Mouse (Mus musculus) megakaryocyte, adult 5-6 weeks (primary cell): ENCODE results near the gene Selenbp2. TPM values are rescaled to one million over a fixed set of nuclear protein-coding genes. Genes with fewer than 3 reads are reported as not detected.
"Not testable (repeated sequence)": the region's sequence is repeated elsewhere in the genome, so short reads cannot be mapped to it uniquely, and the experiment has no call there.

Experiments
- ATAC-seq: 2 replicates; pipeline ENCODE4 v1.8.0; 2016; ENCODE audit warnings: mild to moderate bottlenecking, inconsistent platforms; ENCODE audit not compliant: poor library complexity, severe bottlenecking
- total RNA-seq, 2 experiments: library from RNA; stranded (forward) in 1 of 2; stranded (reverse) in 1 of 2; fragments of 153-499, 151-499 nt in 1 of 2; fragments of 221-1000, 200-1000 nt in 1 of 2; gene quantifications; 2 replicates each; pipeline versions ENCODE4 v1.2.3 to v1.2.4; 2015 to 2017

Selenbp2 gene
- total RNA-seq (2015) (not detected in 2 replicates), total RNA-seq (2017) (not detected in 2 replicates)

DNA sequence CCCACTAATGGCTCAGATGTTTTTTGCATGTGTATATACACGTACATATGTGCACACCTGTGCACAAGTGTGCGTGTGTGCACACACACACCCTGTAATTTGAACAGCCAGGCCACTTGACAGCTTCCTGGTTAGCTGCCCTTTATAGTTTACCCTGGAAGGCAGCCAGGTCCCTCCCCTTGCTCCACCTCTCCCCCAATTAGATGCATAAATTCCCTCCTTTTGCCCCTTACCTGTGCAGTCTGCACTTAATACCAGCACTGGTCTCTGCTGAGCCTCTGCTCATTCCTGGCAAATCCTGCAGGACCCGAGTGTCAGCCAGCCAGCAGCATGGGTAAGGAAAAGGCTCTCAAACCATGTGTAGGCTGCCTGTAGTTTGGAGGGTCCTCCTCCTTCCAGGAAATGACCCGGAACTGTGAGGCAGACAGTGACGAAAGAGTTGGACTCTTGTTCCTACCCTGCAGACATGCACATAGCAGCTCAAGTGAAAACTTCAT, at the start of gene Selenbp2:
Gene Selenbp2, plus strand, starts transcription at position 228 of the 497 bp plus-strand sequence.
- no peak for ATAC-seq

DNA sequence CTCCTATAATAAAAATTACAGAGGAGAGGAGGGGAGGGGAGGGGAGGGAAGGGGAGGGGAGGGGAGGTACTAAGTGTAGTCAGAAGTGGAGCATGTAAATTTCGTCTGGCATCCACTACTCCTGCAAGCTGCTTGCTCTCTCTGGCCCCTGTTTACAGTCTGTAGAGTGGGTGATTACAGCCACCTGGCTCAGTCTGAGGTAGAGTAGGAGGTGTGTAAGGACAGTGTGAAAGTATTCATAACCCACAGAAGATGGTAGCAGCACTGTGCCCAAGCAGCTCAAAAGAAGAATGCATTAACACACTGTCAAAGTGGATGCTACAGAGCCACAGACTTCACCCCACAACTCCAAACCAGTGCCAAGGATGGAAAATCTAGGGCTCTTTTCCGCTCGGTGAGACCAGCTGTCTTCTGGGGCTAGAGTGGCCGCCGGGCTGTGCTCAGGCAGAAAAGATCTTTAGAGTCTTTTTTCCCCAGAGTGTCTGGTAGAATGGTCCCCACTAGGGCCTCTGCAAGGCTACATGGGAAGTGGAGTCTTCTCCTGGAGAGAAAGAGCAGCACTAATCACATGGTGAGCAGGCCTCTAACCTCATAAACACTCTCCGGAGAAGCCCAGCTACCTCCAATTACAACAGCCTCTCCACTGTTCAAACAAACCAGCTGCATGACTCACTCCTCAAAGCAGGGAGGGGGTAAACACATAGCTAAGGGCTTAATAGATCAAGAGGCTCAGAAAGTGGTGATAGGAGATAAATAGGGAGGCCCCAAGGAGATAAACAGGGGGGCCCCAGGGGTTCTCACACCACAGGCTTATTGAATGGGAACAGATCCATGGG, 44.4 kb upstream of the Selenbp2 start:
- no peak for ATAC-seq

DNA sequence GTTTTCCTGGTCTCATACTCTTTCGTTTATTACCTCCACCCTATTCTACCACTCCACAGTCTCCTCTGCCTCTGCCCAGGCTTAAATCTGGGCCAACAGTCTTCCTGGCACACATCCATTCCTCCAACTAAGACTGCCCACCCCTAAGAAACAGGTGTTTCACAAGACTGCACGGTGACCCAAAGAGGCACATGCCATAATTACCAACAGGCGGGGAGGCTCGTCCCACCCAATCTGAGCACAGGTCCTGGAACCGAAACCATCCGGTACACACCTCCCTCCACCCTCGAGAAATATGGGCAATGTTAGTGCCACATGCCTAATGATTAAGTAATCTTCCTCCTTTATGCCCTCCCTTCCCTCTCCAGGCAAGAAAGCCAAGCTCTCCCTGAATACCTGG, 42.9 kb upstream of the Selenbp2 start:
- ATAC-seq, result no peak

DNA sequence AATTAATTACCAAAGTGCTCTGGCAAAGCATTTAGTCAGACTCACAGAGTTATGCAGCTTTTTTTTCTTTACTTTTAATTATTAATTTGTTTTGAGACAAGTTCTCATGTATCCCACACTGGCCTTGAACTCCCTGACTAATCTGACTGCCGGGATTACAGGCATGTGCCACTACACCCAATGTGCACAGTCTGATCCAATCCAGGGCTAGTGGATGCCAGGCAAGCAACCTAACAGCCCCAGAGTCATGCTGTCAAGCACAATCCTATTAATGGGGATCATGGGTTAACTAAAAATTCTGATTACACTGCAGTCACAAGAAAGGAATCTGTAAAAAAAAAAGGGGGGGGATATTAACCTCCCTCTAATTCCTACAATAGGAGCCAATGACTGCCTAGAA, 39.4 kb upstream of the Selenbp2 start:
- not testable (repeated sequence) for ATAC-seq

DNA sequence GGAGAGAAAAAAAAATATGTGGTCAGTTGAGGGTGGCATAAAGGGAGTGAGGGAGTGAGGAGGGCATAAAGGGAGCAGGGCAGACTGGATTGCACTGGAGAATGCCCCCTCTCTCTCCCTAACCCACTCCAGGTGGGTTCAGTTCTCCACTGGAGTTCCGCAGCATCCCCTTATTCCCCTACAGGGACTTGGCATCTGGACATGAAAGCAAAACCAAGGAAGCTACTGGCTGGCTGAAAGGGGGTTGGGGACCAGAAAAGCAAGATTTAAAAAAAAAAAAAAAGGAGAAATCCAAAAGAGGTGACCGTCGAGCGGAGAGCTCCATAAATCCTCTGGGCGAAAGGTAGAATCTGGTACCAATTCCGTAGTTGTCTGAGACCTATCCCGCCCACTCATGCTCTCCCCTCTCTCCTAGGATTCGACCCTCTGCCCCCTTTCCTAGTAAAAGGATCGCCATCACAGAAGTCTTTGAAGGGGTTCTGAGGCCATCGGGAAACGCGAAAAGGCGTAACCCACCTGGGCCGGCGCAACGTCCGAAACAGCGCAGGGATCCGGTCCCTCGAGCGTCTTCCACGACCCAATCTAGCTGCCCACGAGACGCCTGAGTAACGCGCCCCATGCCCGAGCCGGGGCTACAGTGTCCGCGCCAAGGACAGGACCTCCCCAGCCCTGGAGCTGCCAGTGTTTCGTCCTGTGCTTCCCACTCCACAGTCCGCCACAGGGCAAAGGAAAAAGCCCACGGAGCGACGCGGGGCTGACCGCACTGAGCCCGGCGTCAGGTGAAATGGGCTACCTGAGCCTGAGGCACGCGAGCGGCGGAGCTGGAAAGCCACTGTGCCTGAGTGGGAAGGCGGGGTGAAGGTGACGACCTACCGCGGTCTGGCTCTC, 35.3 kb upstream of the Selenbp2 start:
- peak; percentile 33; the same call in 1 of the 2 replicates for ATAC-seq

DNA sequence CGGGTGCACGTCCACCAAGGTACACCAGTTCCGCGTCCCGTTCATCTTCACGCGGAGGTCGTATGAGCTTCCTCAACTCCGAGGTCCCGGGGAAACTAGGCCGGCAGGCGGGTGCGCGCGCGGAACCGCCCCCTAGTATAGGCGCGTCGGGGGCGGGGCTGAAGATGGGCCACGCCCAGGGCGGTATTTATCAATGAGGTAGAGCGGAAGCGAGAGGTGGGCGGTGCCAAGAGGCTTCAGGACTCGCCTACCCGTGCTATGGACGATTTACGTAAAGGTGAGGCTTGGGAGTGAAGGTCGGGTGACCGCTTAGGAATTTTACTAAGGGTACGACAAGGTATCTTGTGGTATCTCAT, 34.6 kb upstream of the Selenbp2 start, which contains the start of gene Tuft1:
Gene Tuft1, minus strand, starts transcription at position 133 of the 356 bp plus-strand sequence.
- ATAC-seq, result peak; percentile 94

DNA sequence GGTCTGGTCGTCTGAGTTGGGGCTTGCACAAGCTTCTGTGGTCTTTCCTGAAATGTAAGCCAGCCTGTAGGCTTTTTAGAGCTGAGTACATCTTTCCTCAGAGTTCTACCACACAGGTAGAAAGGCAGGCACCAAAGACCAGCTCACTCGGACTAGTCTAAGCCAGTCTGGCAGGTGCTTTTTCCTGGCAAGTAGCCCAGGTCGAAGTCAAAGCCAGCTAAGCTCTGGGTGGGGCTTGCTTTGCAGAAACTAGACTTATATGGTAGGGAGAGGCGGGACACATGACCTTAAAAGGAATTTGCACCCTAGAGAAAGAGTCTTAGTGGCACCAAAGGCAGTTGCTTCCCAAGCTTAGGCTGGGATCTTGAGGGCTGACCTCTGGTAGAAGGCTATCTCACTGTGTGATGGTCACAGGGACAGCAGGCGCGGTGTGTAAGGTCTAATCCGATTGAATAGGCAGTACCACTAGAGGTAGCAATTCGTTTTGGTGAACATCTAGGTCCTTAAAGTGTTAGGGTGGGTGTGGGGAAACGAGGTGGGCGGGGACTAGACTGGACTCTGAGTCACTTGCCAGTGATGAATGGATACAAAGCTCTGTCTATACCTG, 34.1 kb upstream of the Selenbp2 start:
- ATAC-seq, result peak; percentile 37

DNA sequence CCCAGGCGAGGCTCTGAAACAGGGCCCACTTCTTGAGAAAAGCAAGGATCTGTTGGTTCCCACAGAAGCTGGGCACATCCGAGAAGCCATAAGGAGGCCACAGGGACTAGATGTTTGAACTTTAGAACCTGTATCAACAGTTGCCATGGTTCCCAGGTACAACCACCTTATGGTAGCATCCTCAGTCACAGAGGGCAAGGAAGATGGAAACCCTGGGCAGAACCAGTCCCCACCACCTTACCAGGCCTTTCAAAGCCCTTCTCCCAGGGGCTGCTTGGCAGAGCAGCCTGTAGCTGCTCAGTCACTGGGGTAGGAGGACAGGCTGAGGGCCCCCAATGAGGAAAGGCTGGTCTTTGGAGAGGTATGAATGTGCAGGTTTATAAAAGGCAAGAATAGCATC, 32.5 kb upstream of the Selenbp2 start:
- not testable (repeated sequence) for ATAC-seq

DNA sequence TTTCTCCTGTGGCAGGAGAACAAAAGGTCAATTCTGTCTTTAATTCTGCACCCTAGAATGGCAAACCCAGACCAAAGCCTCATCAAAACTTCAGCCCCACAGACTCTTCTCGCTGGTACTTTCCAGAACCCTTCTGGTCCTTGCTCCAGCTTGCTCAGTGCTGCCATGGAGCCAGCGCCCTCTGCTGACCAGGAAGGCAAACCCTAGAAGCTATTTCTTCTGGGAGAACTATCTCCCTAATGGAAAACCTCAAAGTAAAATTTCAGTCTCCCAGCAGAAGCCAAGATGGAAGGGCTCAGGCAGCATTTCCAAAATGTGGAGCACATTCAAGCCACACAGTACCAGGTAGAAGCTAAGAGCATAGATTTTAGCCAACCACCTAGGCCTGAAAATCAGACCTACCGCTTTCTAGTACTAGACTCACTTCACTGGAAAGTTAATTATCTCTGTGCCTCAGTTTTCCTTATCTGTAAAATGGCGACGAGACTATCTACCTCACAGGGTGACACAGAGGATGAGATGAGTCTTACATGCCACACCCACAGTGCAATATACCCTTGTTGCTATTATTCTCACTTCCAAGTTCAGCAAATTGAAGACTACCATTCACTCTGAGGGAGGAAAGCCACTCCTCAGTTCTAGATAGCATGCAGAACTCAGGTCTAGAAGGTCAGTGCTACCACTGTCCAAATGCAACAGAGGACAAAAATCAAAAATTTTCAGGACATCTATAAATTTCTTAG, 28.1 kb upstream of the Selenbp2 start:
- ATAC-seq, result not testable (repeated sequence)

DNA sequence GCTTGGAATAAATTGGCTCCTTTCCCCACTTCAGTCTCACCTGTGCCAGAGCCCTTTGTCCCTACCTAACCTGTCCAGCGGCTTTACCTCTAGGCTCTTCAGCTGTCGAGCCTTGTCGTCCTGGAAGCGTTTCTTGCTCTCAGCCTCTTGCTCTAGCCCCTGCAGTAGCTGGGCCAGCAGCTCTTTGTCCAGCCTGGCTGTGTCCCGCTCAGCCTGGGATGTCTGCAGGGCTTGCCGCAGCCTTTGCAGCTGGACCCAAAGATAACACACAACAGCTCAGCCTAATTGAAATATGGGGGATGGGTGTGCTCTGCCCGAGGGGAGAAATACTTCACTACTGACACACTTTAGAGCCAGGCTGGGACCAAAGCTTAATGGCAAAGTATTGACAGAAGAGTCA, 27.5 kb upstream of the Selenbp2 start:
- ATAC-seq, result not testable (repeated sequence)

DNA sequence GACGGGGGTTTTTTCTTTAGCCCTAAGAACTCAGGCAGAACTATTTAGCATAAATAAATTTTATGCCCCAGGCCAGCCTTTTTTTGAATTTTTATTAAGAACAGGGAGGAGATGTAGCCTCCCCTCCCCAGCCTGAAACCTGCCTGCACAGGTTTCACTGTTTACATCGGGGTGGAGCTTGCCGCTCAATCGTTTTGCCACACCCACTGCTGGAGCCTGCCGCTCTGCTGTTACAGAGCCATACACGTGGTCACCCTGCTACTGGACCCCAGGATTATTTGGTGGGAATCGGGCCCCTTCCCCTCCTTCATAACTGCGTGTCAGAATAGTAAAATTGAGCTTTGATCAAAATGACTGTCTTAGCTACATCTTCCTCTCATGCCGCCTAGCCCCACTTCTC, 18.3 kb upstream of the Selenbp2 start:
- ATAC-seq, result not testable (repeated sequence)

DNA sequence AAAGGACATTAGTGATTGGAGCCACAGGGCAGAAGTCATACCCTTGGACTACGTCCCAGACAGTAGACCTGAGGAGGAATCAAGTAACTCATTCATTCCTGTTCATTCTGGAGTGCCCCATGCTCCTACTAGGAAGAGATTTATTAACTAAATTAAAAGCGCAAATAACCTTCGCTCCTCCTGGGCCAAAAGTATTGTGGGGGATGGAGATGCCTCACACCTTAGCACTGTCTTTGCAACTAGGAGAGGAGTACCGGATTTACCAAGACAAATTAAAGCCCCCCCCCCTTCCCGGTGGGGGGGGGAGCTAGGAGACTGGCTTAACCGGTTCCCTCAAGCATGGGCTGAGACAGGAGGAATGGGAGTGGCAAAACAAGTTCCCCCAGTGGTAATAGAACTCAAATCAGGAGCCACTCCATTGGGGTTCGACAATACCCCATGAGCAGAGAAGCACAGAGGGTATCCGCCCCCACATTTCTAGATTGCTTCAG, 14.0 kb upstream of the Selenbp2 start:
- ATAC-seq, result no peak

DNA sequence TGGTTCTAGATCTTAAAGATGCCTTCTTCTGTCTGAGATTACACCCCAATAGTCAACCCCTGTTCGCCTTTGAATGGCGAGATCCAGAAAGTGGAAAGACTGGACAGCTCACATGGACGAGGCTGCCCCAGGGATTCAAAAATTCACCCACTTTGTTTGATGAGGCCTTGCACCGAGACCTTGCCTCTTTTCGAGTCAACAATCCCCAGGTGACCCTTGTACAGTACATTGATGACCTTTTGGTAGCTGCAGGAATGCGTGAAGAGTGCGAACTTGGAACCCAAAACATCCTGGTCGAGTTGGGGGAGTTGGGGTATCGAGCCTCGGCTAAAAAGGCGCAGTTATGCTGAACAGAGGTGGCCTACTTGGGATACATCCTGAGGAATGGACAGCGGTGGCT, 13.3 kb upstream of the Selenbp2 start:
- ATAC-seq, result not testable (repeated sequence)

DNA sequence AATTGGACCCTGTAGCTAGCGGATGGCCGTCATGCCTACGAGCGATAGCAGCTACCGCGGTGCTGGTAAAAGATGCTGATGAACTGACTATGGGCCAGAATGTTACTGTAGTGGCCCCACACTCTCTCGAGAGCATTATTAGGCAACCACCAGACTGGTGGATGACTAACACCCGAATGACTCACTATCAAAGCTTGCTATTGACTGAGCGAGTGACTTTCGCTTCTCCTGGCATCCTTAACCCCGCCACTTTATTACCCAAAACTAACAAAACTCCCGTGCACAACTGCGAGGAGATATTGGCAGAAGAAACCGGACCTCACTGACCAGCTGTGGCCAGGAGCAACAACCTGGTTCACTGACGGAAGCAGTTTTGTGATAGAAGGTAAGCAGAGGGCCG, 12.6 kb upstream of the Selenbp2 start:
- 0 out of 2 replicates have a peak, but pooled peaks have one; percentile 30 for ATAC-seq

DNA sequence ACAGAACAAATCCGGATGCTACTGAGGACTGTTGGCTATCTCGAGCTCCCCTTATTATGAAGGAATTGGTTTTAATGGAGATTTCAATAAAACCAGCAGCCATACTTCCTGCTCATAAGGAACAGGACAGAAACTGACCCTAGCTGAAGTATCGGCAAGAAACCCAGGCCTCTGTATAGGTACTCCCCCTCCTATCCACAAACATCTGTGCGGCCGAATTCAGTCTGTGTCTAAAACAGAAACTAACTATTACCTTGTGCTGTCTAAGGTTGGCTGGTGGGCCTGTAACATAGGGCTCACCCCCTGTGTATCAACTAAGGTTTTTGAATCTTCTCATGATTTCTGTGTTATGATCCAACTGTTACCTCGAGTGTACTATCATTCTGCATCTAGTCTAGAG, 9.7 kb upstream of the Selenbp2 start:
- no peak for ATAC-seq

DNA sequence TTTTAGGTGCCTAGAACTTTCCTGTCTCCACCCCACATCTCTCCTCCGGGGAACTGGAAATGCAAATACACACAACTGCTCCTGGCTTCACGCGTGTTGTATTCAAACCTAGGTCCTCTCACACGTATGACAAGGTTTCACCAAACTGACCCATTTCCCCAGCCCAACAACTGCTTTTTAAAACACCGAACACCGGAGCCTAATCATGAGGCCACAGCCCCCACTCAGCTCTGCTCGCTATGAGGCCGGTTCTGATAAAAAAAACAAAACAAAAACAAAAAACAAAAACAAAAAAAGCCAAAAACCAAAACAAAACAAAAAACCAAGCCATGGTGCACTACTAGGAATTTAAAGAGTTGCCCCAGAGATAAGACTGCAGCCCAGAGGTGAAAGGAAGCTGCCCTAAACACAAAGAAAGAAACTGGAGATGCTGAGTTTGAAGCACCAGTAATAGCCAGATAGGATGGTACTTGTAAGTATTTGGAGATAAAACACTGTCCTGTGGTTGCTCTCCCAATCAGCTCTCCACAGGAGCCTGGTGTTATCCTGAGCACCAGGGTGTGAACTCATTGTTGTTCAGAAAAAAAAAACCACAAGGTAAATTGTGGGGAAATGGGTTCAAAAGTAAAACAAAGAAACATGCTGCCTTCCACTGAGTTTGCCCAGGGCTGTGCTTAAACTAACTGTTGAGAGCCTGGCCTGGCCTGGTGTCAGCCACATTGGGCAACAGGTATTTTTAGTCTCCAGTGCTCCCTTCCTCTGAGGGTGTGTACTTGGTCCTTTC, 7.2 kb upstream of the Selenbp2 start:
- ATAC-seq, result not testable (repeated sequence)

DNA sequence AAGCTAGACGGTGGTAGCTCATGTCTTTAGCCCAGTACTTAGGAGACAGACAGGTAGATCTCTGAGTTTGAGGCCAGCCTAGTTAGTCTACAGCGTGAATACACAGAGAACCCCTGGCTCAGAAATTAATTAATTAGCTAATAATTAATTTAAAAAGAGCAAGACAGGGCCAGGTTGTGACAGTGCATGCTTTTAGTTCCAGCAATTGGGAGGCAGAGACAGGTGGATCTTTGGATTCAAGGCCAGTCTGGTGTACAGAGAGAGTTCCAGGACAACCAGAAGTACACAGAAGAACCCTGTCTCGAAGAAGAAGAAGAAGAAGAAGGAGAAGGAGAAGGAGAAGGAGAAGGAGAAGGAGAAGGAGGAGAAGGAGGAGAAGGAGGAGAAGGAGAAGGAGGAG, 4.7 kb upstream of the Selenbp2 start:
- ATAC-seq, result not testable (repeated sequence)

DNA sequence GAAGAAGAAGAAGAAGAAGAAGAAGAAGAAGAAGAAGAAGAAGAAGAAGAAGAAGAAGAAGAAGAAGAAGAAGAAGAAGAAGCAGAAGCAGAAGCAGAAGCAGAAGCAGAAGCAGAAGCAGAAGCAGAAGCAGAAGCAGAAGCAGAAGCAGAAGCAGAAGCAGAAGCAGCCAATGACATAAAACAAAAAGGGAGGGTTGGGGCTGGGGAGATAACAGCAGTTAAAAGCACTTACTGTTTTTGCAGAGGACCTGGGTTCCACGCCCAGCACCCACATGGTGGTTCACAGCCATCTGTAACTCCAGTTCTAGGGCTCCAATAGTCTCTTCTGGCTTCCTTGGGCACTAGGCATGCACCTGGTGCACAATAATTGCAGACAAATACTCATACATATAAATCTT, 4.2 kb upstream of the Selenbp2 start:
- ATAC-seq, result 0 out of 2 replicates have a peak, but pooled peaks have one; percentile 54

DNA sequence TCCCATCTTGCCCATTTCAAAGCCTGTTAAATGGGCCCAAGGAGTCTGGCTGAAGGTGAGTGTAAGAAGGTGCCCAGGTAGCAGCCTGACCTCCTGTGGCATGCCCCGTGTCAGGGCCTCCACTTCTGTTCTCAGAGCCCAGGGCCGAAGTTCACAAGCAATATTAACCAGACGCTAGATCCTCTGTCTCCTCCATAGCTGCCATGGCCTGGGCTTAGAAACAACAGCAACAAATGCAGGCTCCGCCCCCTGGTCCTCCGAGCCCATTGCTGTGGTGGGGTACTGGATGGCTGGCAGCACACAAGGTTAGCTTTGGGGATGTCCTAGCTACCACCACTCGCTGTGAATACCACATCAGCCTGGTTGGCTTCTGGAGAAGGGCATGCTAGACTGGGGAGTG, 3.2 kb upstream of the Selenbp2 start:
- not testable (repeated sequence) for ATAC-seq
